Mouse (Mus musculus): ENCODE measurements at regions not wholly inside any gene's neighbourhood (a gene's known extent, or its start where the extent isn't known, plus 50 kb on each side); places are given as distances from the start of the nearest gene placed in this dataset.

DNA sequence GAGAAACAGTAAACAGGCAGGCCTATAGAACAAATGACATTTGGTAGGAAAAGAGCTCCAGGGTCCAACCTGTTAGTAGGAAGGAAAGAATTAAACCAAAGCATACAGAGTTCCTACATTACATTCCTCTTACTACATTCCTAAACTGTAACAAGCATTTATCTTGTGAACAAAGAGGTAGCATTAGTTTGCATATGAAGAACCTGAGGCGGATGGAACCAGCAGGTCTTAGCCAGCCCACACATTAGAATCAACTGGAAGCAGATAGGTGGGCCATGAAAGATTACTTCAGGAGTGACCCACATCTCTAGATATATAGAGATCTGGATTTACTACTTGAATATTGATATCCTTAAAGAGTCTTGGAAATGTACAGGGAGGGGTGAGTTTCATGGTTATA lies 238.8 kb downstream of the Klf5 start:
- Histone ChIP-seq H3K4me3 (ENCODE audit: low read length) (no peak overlapping the region), H3K36me3 (ENCODE audit: control insufficient read depth, insufficient read depth, low read length) (no peaks in the 10 kb centered on the region), H3K4me2 (ENCODE audit: low read depth, low read length) (no peak overlapping the region), H3K9ac (ENCODE audit: low read depth, low read length) (no peak overlapping the region), H3K9me3 (ENCODE audit: control insufficient read depth, low read length) (no peaks in the 10 kb centered on the region), H3K27ac (ENCODE audit: low read length) (no peak overlapping the region), H3K27me3 (replicated peaks; ENCODE audit: control insufficient read depth, insufficient read depth, low read length) (no peaks in the 10 kb centered on the region), H3K4me1 (ENCODE audit: control insufficient read depth, insufficient read depth, low read length) (no peaks in the 10 kb centered on the region)
- ATAC-seq: no peak
- 80% methylated on average over 1 of the region's 1 CpGs for WGBS

DNA sequence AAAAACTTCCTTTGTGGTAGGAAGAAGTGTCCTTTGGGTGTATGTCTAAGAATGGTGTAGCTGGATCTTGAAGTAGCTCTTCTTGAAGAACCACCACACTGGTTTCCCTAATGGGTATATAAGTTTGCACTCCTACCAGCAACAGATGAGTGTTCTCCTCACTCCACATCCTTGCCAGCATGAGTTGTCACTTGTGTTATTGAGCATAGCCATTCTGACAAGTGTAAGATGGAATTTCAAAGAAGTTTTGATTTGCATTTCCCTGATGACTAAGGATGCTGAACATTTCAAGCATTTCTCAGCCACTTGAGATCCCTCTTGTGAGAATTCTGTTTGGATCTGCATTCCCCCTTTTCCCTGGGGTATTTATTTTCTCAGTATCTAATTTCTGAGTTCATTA lies 243.2 kb downstream of the Klf5 start:
- Histone ChIP-seq H3K9me3 (ENCODE audit: control insufficient read depth, low read length) (no peaks in the 10 kb centered on the region), H3K4me2 (ENCODE audit: low read depth, low read length) (no peak overlapping the region), H3K4me3 (ENCODE audit: low read length) (no peak overlapping the region), H3K27me3 (replicated peaks; ENCODE audit: control insufficient read depth, insufficient read depth, low read length) (no peaks in the 10 kb centered on the region), H3K36me3 (ENCODE audit: control insufficient read depth, insufficient read depth, low read length) (no peaks in the 10 kb centered on the region), H3K27ac (ENCODE audit: low read length) (no peak overlapping the region), H3K9ac (ENCODE audit: low read depth, low read length) (no peak overlapping the region), H3K4me1 (ENCODE audit: control insufficient read depth, insufficient read depth, low read length) (no peaks in the 10 kb centered on the region)
- ATAC-seq: no peak

DNA sequence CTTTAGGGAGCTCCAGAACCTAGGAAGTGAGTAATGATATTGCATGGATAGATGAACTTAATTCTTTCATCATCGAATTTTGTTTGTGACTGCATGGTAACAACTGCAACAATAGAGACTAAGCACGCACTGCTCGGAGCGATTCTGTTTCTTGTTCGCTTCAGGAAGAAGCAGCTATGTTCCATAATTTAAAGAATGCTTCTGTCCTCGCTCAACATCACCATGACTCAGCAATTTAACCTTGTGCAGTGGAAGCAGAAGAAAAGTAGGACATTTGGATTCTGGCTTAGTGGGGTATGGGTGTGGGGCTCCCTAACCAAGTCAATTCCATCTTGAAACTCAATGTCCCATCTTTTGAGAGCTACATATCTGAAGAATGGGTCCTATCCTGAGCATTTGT lies 249.4 kb downstream of the Klf5 start:
- Histone ChIP-seq H3K4me1 (ENCODE audit: control insufficient read depth, insufficient read depth, low read length) (no peaks in the 10 kb centered on the region), H3K36me3 (ENCODE audit: control insufficient read depth, insufficient read depth, low read length) (no peaks in the 10 kb centered on the region), H3K27ac (ENCODE audit: low read length) (peak overlapping the region; percentile 78), H3K27me3 (replicated peaks; ENCODE audit: control insufficient read depth, insufficient read depth, low read length) (no peaks in the 10 kb centered on the region), H3K4me3 (ENCODE audit: low read length) (no peak overlapping the region), H3K9me3 (ENCODE audit: control insufficient read depth, low read length) (no peaks in the 10 kb centered on the region), H3K4me2 (ENCODE audit: low read depth, low read length) (no peak overlapping the region), H3K9ac (ENCODE audit: low read depth, low read length) (no peak overlapping the region)
- no peak for ATAC-seq
- 80% methylated on average over 6 of the region's 6 CpGs for WGBS

DNA sequence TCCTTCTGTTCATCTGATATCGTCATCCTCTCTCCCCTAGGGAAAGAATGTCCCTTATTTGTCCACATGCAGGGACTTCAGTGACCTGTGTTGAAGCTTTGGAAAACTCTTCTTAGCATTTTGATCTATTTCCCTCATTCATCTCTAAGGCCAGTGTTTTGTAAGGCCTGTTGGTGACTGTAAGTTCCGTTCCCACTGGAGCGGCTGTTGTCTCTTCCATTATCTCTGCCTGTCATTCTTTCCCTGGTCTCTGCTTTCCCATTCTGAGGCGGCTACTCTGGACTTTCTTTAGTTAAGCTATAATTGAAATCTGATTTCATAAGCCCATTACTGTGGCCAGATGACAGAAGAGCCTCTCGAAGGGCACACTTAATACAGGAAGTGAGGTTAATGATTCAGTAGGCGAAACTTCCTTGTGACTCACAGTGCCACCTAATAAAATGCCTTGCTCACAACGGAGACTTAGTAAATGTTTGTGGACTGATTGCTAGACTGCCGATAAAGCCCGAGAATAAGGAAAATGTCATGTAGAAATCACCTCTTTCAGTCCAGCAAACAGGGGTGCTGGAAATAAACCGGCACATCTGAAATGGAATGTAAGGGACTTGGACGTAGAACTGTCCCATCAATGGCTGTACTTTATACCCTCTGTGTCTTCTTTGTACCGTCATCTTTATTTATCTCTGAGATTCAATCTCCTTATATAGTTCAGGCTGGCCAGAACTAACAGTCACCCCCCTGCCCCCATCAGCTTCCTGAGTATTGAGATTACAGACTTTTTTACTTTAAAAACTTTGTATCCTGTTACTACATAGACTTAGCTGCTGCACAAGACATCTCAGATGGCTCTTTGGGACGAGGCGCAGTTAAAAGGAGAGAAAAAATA lies 250.1 kb downstream of the Klf5 start:
- Histone ChIP-seq H3K9me3 (ENCODE audit: control insufficient read depth, low read length) (no peaks in the 10 kb centered on the region), H3K27me3 (replicated peaks; ENCODE audit: control insufficient read depth, insufficient read depth, low read length) (no peaks in the 10 kb centered on the region), H3K4me3 (ENCODE audit: low read length) (no peak overlapping the region), H3K4me2 (ENCODE audit: low read depth, low read length) (0 out of 2 replicates have a peak overlapping the region, but pooled peaks have one; percentile 22), H3K36me3 (ENCODE audit: control insufficient read depth, insufficient read depth, low read length) (no peaks in the 10 kb centered on the region), H3K27ac (ENCODE audit: low read length) (peak overlapping the region; percentile 78), H3K9ac (ENCODE audit: low read depth, low read length) (no peak overlapping the region), H3K4me1 (ENCODE audit: control insufficient read depth, insufficient read depth, low read length) (no peaks in the 10 kb centered on the region)
- ATAC-seq: peak; percentile 95
- WGBS: 54% methylated on average over 14 of the region's 14 CpGs

DNA sequence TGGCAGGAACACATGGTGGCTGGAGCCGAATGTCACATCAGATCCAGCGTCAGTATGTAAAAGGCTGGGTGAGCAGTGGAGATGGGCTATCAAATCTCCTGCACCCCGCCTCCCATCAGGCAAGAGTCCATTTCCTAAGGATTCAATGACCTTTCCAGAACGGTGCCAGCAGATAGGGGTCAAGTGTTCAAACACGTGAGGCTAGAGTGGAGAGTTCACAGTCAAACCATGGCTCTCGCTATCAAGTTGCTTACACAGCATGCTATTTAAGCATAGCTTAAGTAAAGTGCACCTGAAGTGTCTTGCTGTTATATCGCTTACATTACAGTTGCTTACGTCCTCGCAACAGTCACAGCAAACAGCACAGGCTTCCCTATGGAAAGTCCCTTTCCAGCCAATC lies 265.5 kb downstream of the Klf5 start:
- H3K27ac ChIP-seq (ENCODE audit: low read length): no peak overlapping the region
- H3K9me3 ChIP-seq (ENCODE audit: control insufficient read depth, low read length): no peaks in the 10 kb centered on the region
- H3K4me3 ChIP-seq (ENCODE audit: low read length): no peak overlapping the region
- H3K9ac ChIP-seq (ENCODE audit: low read depth, low read length): no peak overlapping the region
- no peaks in the 10 kb centered on the region for H3K4me1 ChIP-seq (ENCODE audit: control insufficient read depth, insufficient read depth, low read length)
- H3K36me3 ChIP-seq (ENCODE audit: control insufficient read depth, insufficient read depth, low read length): no peaks in the 10 kb centered on the region
- no peaks in the 10 kb centered on the region for H3K27me3 ChIP-seq (replicated peaks; ENCODE audit: control insufficient read depth, insufficient read depth, low read length)
- H3K4me2 ChIP-seq (ENCODE audit: low read depth, low read length): no peak overlapping the region
- ATAC-seq: 0 out of 2 replicates have a peak, but pooled peaks have one; percentile 26
- WGBS: 75% methylated on average over 9 of the region's 9 CpGs

DNA sequence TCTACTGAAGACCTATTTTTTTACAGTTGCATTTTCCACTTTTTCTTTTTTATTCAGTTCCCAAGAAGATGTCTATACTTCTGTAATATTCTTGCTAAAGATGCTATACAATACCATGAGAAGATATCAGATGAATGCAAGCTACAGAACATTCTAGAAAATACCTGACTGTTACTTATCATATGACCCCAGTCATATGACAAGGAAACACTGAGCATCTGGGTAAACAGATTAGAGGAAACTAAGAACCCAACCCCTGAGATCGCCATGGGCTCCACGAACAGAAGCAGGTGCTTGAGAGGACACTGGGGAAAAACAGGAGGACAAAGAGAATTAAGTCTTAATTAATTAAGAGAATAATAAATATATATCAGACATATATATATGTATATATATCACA lies 275.7 kb downstream of the Klf5 start:
- Histone ChIP-seq H3K4me2 (ENCODE audit: low read depth, low read length) (no peak overlapping the region), H3K4me1 (ENCODE audit: control insufficient read depth, insufficient read depth, low read length) (0 out of 2 replicates have a peak, but pooled peaks cover 4% of the 10 kb centered on the region), H3K4me3 (ENCODE audit: low read length) (no peak overlapping the region), H3K9me3 (ENCODE audit: control insufficient read depth, low read length) (no peaks in the 10 kb centered on the region), H3K36me3 (ENCODE audit: control insufficient read depth, insufficient read depth, low read length) (no peaks in the 10 kb centered on the region), H3K27ac (ENCODE audit: low read length) (no peak overlapping the region), H3K27me3 (replicated peaks; ENCODE audit: control insufficient read depth, insufficient read depth, low read length) (no peaks in the 10 kb centered on the region), H3K9ac (ENCODE audit: low read depth, low read length) (no peak overlapping the region)
- ATAC-seq: no peak
- WGBS: 74% methylated on average over 2 of the region's 2 CpGs

DNA sequence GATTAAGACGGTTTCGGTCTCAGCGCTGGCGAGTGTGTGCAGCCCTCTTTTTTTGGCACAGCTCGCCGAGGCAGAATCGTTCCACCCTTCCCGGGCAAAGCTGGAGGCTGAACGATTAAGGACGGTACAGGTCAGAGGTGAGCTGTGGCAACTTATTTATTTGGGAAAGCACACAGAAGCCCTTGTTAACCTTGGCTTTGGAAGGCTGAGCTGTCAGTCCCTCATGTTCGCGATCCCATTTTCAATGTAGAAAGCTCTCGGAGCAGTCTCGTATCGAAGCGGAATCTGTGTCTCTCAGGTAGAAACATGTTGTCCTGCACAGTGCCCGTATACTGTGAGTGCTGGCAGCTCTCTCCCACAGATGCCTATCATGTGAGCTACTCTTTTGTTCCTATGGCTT lies 280.2 kb downstream of the Klf5 start:
- peak overlapping the region; percentile 53; the same call in 1 of the 2 replicates for H3K9ac ChIP-seq (ENCODE audit: low read depth, low read length)
- peak overlapping the region; percentile 12; the same call in 1 of the 2 replicates for H3K4me3 ChIP-seq (ENCODE audit: low read length)

DNA sequence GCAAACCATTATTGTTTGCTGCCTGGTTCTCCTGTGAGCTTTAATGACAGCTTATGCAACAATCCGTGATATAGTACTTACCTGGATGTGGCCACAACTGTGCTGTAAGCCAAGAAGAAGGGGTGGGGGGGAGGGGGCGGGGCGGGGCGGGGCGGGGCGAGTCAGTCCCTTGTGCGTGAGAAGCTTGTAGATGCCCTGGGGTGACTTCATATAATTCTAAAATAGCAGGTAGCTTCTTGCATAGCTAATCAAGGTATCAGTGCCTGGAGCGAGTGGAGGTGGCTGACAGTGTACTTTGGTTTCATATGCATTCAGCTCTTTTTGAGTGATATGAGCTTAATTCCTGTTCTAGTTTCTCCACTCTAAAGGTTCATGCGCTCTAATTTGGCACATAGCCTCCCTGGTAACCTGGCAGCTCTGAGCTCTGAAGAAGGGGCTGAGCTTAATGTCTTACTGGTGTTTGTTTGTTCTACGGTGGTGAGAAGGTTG lies 280.8 kb downstream of the Klf5 start:
- Histone ChIP-seq H3K9ac (ENCODE audit: low read depth, low read length) (peak overlapping the region; percentile 53; the same call in 1 of the 2 replicates), H3K27ac (ENCODE audit: low read length) (peak overlapping the region; percentile 89), H3K9me3 (ENCODE audit: control insufficient read depth, low read length) (no peaks in the 10 kb centered on the region), H3K4me2 (ENCODE audit: low read depth, low read length) (peak overlapping the region; percentile 43), H3K27me3 (replicated peaks; ENCODE audit: control insufficient read depth, insufficient read depth, low read length) (no peaks in the 10 kb centered on the region), H3K36me3 (ENCODE audit: control insufficient read depth, insufficient read depth, low read length) (no peaks in the 10 kb centered on the region), H3K4me3 (ENCODE audit: low read length) (peak overlapping the region; percentile 16; the same call in 1 of the 2 replicates), H3K4me1 (ENCODE audit: control insufficient read depth, insufficient read depth, low read length) (peaks cover 13% of the 10 kb centered on the region)
- peak; percentile 81 for ATAC-seq
- WGBS: 22% methylated on average over 10 of the region's 10 CpGs

More for the DNA sequence above, 280.2 kb downstream of the Klf5 start:
- Histone ChIP-seq H3K36me3 (ENCODE audit: control insufficient read depth, insufficient read depth, low read length) (no peaks in the 10 kb centered on the region), H3K27ac (ENCODE audit: low read length) (peak overlapping the region; percentile 72), H3K9me3 (ENCODE audit: control insufficient read depth, low read length) (no peaks in the 10 kb centered on the region), H3K4me2 (ENCODE audit: low read depth, low read length) (peak overlapping the region; percentile 43), H3K4me1 (ENCODE audit: control insufficient read depth, insufficient read depth, low read length) (peaks cover 12% of the 10 kb centered on the region), H3K27me3 (replicated peaks; ENCODE audit: control insufficient read depth, insufficient read depth, low read length) (no peaks in the 10 kb centered on the region)
- 0 out of 2 replicates have a peak, but pooled peaks have one; percentile 34 for ATAC-seq
- 58% methylated on average over 17 of the region's 17 CpGs for WGBS

DNA sequence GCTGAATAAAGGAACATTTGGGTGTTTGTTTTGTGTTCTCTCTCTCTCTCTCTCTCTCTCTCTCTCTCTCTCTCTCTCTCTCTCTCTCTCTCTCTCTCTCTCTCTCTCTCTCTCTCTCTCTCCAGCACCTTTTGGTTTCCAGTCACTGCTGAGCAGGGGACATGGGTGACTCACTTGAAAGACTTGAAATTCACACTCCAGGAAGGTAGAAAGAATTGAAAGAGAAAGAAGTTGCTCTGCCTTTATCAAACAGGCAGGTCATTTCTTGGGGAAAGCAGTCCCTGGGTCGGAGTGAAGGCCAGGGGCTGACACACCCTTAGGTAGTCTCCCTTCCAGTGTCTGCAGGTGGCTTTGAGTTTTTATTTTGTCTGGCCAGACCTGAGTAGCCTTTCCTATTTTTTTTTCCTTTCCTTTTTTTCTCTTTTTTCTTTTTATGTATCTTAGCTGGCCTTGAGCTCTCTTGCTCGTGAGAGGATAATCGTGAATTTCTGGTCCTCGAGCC lies 281.3 kb downstream of the Klf5 start:
- Histone ChIP-seq H3K9me3 (ENCODE audit: control insufficient read depth, low read length) (no peaks in the 10 kb centered on the region), H3K4me2 (ENCODE audit: low read depth, low read length) (peak overlapping the region; percentile 43), H3K9ac (ENCODE audit: low read depth, low read length) (peak overlapping the region; percentile 3; the same call in 1 of the 2 replicates), H3K27ac (ENCODE audit: low read length) (peak overlapping the region; percentile 89), H3K27me3 (replicated peaks; ENCODE audit: control insufficient read depth, insufficient read depth, low read length) (no peaks in the 10 kb centered on the region), H3K4me1 (ENCODE audit: control insufficient read depth, insufficient read depth, low read length) (peaks cover 16% of the 10 kb centered on the region), H3K36me3 (ENCODE audit: control insufficient read depth, insufficient read depth, low read length) (no peaks in the 10 kb centered on the region), H3K4me3 (ENCODE audit: low read length) (0 out of 2 replicates have a peak overlapping the region, but pooled peaks have one; percentile 16)
- peak; percentile 66 for ATAC-seq
- WGBS: 56% methylated on average over 4 of the region's 4 CpGs
